Mouse (Mus musculus) c-Kit-positive CD71-positive TER-119-negative erythroid progenitor cells, embryonic 14.5 days (primary cell): Measurements from ENCODE around the gene Astn2.

Source experiments
- DNase-seq: peaks from one replicate; pipeline ENCODE4 v3.0.0-alpha.2; 2013; ENCODE audit warnings: low read depth

Gene Astn2

DNA sequence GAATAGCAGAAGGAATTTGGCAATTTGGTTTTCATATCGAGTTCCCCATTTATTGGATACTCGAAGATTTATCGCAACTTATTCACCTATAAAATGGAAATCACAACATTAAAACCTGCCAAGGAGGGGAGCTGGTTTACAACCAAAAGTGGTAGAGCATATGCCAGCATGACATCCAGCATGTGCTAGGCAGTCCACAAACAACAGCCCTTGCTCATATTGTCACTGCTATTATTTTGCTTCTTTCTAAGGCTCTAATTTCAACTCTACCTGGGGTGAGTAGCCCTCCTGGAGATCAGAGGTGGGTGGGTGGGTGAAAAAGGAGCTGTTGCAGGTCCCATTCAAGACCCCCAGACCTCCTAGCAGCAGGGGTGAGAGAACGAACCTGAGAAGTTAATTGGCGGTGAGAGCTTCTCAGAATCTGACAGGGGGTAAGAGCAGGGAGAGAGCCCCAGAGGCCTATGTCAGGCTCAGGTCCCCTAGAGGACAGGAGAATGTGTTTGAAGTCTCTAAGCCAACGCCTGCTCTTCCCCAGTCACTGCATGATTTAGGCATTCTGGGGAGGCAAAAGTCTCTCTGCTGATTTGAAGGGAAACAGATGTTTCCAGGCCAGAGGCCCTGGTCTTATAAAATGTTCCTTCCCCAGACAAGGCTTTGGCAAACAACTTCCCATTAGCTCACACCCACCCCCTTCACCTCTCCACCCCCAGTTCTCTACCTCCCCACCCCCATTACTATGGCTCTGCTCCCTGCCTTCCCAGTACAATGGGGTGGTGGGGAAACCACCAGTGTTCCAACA, 1001.4 kb downstream of the Astn2 start:
- no peak for DNase-seq

DNA sequence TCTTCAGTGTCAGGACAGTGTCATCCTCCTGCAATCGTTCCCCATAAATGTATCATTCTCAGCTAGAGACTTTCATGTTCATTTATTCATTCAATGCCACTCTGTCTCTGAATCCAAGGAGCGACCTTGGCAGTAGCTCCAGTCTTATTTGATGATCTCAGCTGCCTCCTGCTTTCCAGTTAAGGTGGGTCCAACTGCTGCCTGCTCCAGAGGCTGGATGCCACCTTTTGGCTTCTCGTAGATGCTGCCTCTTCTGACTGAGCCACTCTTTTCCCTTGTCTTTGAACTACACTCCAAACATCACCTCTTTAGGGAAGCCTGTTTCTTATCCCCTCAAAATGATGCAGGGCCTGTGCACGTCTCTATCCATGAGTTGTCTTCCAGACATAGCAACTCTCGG, 1002.1 kb downstream of the Astn2 start:
- DNase-seq, result no peak

- DNase-seq, result no peak
These were observed 1005.0 kb downstream of the Astn2 start for GRCm38 (mm10) chr4:65399457-65399856.

DNA sequence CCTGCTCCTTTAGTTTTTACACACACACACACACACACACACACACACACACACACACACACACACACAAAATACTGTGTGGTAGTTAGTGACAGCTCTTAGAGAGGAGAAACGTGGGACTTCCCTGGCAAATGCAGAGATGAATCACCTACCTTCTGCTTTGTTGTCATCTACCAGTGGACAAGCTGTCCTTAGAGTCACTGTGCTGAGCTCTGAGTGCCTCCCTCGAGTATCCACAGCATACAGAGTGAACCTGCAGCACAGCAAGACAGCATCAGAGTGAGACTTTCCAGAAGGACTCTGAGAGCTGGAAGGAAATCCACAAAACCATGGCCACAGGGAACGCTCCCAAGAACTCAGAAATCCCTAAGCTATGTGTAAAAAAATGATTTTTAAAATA, 1007.6 kb downstream of the Astn2 start:
- no peak for DNase-seq

DNA sequence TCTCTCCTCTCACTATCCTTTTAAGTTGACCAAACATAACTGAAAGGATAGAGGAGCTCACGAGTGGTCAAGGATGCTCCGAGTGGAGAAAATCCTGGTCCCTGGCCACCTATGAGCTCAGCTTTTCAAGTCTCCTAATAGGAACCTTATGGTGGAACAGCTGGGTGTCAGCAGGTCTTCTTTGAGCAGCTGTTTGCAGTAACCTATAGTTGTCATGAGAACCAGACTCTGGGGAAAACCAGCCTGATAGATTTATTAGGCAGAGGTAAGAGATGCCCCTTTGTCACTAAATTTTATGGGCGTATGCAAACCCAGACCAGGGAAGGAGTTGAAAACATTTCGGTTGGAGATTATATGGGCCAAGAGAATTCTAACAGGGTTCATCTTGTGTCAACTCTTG, 1013.4 kb downstream of the Astn2 start:
- no peak for DNase-seq

DNA sequence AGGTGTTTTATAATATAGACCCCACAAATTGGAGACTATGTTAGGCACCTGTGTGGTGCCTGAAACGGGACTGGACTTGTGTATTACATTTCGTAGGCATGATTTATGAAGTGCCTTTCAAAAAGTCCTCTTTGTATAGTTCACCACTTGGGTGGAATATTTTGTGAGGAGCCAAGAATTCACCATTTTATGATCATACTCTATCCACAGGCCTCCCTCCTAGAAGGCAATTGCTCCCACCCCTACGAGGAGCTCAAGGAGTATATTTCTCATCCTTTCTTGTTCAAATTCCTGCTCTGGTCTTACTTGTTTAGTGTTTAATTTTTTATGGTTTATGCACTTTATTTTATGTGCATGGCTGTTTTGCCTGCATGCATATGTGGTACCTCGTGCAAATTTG, 1021.3 kb downstream of the Astn2 start:
- no peak for DNase-seq

GRCm38 (mm10) chr4:65379461-65379860, 1025.0 kb downstream of the Astn2 start:
- no peak for DNase-seq

- no peak for DNase-seq
These were observed 1027.8 kb downstream of the Astn2 start for GRCm38 (mm10) chr4:65376571-65376970.

- DNase-seq, result no peak
These were observed 1030.6 kb downstream of the Astn2 start for GRCm38 (mm10) chr4:65373841-65374240.

DNA sequence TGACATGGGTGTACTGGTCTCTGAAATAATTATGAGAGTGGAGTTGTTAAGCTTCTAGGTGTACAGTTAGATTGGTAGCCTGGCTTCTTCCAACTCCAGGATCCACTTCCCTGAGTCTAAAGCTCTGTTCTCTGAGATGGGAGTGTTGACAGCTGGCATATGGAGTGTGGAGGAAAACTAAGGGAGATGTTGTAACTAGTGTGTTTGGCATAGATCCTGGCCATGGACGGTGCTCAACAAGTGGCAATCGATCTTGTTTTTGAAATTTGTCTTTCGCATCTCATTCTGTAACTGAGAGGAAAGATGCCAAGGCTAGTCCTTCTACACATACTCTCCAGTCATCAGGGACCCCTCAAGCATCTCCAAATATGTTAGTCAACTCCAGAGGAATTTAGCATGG, 1031.7 kb downstream of the Astn2 start:
- DNase-seq, result no peak

DNA sequence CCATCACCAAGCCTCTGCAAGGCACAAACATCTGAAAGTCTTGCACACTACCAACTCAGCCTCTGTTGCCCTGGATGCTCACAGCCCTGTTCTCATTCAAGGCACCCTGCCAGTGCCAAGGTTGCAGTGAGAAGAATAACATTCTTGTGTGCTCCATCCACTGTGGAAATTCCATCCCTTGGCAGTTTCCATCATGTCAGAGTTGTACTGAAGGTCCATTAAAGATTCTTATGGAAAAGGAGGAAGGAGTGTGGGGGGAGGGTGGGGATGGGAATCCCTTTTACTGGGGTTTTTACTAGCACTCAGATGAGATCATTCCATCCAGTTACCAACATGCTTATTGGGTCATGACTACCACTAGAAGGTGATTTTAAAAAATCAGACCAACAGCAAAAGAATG, 1037.3 kb downstream of the Astn2 start:
- DNase-seq, result no peak

- DNase-seq, result no peak
These were observed 1049.8 kb downstream of the Astn2 start for GRCm38 (mm10) chr4:65354580-65354979.

DNA sequence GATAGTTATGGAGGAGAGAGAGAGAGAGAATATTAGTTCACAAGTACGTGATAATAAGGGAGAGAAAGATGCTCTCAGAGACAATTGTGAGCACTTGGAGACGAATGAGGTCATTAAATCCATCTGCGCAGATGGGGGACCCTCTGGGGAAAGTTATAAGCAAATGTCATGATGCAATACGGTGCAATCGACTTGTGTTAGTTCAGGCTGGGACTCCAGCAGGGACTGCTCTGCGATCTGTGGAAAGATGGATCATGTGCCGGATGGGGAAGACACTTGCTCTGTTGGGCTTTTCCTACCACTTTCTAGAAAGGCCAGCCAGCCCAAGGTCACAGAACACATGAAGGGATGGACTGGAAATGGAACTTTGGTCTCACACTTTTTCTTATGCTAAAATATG, 1053.9 kb downstream of the Astn2 start:
- no peak for DNase-seq

GRCm38 (mm10) chr4:65341766-65342165, 1062.6 kb downstream of the Astn2 start:
- no peak for DNase-seq

DNA sequence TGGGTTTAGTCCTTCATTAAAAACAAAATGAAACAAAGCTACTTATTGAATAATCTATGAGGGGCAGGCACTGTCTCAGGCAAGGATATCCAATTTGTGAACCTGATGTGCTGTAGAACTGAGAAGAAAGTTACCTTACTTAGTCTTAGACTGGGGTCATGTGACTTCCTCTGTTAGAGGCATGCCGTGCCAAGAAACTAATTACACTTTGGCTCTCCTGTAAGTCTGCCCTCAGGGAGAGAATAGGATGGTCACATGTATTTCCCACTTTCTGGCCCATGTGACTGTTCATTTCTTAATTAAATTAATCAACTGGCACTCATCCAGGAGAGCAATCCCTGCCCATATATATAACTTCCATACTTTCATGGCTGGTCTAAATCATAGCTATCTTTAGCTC, 1070.7 kb downstream of the Astn2 start:
- no peak for DNase-seq
